Mouse (Mus musculus): Measurements from ENCODE around the gene Gm1553.

Gm1553 gene

DNA sequence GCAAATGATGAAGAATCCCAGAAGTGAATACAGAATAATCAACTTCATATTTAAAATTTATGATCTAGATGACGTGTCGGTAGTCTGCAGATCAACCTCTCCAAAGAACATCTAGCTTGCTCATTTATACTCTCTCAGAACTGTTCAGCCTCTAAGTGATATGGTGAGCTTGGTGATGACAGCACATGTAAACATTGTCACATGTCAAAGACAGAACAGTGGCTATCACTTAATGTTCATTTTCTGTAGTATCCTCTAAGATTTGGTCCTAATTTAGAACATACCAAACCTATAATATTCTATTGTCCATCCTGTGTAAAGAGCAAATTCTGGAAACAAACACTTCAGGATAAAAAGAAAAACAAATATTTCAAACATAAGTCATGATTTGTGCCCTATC is at the start of gene Gm1553:
TSS of gene Gm1553 (minus strand) at position 101 of the 400 bp plus-strand sequence.
- in situ Hi-C loops (cut with MboI; ENCODE audit: unreplicated experiment in 2 of 2) = no loop called here
